Mouse (Mus musculus) WW6 (cell line): ENCODE data around the gene Znrf1.
"Not testable (repeated sequence)": the region's sequence is repeated elsewhere in the genome, so short reads cannot be mapped to it uniquely, and the experiment has no call there.

Experiments used
- DNase-seq: peaks from one replicate; pipeline ENCODE4 v3.0.0-alpha.2; 2013; ENCODE audit warnings: low read depth, low spot score

Gene Znrf1

DNA sequence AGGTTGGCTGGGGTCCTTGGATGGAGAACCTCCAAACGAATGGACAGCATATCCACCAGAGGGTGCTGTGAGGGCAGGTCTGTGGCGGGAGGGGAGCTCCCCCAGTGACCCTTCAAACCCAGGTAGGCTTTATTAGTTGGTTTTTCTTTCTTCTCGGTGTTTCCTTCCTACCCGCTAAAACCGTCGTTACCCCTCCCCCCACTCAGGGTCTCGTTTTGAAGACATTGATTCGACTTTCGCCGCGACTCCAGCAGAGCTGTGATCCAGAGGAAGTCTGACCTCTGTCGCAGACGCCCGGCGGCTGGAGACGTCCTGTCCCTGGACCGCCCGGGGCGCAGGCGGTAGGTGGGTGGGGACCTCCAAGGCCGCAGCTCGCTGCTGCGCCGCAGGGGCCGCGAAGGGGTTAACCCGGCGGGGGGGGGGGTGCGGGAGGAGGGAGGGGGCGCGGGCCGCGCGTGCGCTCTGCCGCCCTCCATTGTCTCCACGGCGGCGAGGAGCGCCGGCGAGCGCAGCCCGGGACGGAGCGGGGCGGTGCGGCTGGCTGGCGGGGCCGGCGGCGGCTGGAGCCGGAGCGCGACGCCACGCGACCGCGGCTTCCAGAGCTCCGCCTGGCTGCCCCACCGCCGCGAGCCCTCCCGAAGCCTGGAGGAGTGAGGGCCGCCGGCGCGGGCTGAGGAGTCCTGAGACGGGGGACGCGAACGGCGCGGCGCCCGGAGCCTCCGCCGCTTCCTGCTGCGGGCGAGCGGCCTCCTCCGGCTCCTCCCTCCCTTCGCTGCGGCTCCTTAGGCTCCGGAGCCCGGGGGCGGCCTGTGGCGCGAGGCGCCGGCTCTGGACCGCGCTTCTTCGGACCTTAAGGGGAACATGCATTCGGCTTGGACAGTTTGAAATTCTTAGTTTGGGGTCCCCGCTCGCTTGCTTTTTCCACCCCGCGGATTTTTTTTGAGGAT is at the start of gene Znrf1:
TSS of gene Znrf1 (plus strand) at position 67 of the 947 bp plus-strand sequence.
- DNase-seq, result peak; percentile 84

DNA sequence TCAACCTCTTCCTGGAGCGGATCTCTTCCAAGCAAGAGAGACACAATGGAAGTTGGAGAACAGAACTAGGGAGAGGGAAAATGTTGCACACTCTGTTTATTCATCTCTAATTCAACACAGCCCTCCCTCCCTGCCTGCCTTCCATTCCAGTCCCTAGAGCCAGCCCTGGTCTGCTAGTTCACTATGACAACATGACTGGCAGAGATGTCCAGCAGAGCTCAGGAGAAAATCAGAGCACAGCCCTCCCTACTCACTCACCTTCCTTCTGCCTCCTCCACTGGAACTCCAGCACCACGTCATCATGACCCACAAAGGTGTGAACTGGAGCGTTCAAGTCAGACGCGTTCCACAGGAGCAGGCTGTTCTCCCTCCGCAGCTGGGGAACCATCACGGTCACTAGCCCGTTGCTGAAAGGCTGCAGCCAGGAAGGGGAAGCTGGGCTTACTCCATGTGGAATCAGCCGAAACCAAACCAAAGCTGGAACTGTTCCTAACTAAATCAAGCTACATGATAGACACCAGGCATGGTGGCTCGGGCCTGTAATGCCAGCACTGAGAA is 45.8 kb upstream of the Znrf1 start:
- no peak for DNase-seq

- DNase-seq, result no peak
Observed at GRCm38 (mm10) chr8:111491191-111491590, 44.7 kb upstream of the Znrf1 start.

DNA sequence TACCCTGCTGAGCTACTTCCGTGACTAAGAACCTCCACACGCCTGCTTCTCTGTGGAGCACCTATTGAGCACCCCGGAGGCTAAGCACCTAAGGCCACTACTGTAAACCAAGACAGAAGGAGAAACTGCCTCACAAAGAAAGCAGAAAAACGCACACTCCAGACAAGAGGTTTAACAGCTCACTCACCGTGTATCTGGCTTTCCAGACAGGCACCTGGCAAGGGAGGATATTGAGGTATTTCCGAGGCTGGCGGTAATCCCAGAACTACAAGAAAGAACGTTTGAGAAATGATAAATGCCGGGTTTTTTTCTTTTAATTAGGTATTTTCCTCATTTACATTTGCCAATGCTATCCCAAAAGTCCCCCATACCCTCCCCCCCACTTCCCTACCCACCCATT is 43.4 kb upstream of the Znrf1 start:
- no peak for DNase-seq

- no peak for DNase-seq
Observed at GRCm38 (mm10) chr8:111493176-111493575, 42.7 kb upstream of the Znrf1 start.

GRCm38 (mm10) chr8:111496326-111496725 is 39.6 kb upstream of the Znrf1 start:
- no peak for DNase-seq

DNA sequence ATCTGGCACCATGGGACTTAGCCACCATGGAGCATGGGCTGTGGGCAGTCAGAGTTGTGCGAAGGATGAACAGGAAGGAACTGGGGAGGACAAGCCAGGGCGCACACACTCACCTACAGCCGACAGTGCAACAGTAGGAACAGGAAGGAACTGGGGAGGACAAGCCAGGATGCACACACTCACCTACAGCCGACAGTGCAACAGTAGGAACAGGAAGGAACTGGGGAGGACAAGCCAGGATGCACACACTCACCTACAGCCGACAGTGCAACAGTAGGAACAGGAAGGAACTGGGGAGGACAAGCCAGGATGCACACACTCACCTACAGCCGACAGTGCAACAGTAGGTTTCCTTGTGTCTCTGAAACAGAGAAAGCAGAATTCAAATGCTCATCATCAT is 37.6 kb upstream of the Znrf1 start:
- not testable (repeated sequence) for DNase-seq

DNA sequence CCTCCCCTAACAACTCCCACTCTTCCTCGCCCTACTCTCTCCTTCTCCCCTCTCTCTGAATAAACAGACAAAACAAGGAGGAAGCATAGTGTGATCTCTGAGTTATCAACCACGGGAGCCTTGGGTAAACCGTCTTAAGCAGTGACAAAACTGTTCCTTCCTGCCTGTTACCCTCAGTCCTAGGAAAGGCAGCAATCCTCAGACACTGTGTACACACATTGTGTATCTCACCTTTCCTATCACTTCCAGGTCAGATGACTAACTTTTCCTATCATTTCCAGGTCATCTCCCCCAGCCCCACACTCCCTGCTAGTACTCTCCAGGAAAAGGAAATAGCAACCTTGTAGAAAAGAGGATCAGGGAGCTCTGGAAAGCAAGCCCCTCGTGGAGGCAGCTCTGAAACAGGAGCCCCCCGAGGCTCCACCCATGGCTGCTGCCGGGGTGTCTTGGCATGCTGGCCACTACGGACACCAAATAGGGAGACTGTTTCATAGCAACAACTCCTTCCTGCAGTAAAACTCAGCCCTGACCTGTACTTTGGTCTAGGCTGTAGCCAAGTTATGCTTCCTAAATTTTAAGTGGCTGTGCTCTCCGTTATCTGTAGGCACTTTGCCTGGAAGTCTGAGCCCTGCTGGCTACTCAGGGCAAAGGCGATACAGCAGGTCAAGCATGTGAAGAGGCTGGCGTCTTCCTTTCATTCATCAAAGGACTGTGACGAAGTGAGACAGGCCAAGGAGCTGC is 34.0 kb upstream of the Znrf1 start:
- no peak for DNase-seq

DNA sequence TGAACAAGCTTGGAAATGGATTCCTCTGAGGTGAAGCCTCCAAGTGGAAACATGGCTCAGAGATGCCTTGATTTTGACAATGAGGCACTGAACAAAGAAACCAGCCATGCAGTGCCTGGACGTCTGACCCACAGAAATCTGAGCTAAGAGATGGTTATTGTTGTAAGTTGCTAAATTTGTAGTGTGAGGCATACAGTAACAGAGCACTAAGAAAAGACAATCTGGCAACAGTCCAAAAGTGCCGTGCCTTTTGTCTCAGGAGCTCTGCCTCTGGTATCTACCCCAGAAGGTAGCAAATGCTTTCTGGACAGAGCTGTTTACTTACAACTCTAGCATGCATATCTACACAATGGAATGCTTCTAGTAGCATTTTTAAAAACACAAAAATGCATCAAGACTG is 27.3 kb upstream of the Znrf1 start:
- no peak for DNase-seq

GRCm38 (mm10) chr8:111509278-111509677 is 26.6 kb upstream of the Znrf1 start:
- no peak for DNase-seq

DNA sequence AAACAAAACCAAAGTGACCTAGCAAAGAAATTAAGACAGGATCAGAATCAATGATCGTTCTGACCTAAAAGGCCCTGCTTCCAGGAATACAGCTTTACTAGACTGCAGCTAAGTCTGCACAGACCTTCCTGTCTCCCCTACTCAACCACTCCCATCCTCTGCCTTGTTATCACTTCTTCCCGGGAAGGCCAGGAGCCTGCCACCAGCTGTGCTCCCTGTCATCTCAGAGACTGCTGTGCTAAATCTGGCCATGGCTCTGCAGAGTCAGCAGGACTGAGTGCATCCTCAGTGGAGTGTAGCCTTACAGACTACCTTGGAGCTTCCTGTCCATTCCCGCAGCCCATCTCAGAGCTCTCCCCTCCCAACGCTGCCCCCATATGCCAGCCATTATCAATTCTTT is 25.5 kb upstream of the Znrf1 start:
- DNase-seq, result no peak

DNA sequence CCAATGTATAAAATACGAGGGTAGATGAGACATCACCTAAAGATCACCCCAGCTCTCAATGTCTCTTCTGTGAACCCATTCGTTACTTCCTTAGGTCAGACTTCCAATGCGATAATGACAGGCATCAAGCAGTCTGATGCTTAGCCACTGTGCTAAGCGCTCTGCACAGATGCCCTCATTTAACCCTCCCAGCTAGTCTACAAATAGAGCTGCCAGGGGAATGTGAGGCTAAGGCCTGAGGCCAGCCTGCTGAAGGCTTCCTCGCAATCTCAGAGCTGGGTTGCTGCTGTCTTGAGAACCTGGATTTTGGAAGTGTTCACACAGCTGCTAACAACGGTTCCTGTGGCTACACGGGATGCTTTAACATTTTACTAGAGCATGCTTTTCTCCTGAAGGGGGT is 23.0 kb upstream of the Znrf1 start:
- no peak for DNase-seq

DNA sequence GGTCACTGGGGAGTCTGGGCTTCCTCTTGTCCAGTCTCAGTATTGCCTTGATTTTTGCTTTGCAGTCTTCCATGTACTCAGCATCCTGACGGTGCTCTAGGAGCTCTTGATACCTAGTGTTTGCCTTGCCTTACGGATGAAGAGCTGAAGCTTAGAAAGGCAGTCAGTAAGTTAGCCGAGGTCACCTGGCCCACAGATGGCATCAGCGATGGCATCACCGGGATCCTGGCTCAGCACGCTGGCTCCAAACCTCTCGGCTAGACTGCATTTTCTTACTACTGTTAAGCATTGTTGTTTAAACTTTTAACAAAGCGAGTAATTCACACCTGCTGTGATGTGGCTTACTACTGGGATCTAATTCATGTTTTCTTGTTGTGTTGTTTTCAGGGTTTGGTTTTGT is 22.5 kb upstream of the Znrf1 start:
- DNase-seq, result no peak

DNA sequence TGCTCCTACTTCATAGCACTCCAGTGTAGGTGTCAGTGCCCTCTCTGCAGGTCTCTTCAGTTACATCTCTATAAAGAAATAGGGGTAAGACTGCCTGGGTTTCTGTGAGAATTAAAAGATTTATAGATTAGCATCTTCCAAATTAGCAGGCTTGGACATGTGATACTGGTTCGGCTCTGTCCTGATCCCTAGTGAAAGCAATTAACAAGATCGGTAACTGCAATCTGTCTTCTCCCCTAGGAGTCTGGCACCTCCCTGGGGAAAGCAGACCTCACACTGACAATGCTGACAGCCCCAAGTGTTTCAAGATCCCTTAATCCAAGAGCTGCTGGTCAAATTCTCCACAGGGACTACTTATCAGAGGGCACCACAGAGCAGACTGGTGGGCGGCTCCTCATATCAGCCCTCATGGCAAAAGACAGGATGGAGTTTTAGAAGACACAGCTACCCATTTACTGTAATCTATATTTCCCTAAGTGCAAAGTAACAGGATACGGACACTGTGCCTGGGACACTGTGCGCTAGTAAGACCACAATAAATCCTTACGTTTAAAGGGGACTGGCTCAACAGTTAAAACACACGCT is 19.4 kb upstream of the Znrf1 start:
- DNase-seq, result no peak

GRCm38 (mm10) chr8:111517466-111517865 is 18.4 kb upstream of the Znrf1 start:
- no peak for DNase-seq

DNA sequence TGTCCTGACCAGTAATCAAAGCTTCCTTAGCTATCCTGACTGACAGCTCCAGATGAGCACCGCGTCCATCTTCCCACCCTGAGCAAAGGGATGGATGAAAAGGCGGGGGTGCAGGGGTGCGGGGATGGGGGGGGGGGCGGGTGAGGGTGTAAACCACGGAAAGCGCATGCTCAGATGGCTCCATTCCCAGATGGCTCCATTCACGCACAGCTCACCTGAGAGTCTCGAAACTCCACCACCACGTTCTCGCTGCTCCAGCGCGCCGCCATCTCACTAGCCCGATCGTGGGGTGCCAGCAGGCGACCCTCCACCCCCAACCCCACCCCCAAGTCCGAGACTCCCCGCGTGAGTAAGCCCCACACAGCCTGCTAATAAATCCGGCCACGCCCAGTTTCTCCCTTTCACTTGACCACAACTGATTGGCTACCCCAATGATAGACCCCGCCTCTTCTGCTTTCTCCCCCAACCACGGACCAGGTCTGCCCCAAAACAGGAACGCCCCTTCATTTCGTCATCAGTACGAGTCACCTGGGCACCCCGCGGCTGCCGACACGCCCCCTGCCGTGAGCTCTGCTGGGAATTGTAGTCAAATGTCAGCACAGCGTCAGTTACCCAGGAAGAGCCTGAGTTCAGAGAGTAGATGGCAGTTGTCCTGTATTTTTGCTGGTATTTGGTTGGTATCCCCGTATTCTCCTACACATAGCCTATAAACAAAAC is 14.0 kb upstream of the Znrf1 start, which contains the start of gene Wdr59:
TSS of gene Wdr59 (minus strand) at position 380 of the 717 bp plus-strand sequence.
- DNase-seq, result peak; percentile 98

DNA sequence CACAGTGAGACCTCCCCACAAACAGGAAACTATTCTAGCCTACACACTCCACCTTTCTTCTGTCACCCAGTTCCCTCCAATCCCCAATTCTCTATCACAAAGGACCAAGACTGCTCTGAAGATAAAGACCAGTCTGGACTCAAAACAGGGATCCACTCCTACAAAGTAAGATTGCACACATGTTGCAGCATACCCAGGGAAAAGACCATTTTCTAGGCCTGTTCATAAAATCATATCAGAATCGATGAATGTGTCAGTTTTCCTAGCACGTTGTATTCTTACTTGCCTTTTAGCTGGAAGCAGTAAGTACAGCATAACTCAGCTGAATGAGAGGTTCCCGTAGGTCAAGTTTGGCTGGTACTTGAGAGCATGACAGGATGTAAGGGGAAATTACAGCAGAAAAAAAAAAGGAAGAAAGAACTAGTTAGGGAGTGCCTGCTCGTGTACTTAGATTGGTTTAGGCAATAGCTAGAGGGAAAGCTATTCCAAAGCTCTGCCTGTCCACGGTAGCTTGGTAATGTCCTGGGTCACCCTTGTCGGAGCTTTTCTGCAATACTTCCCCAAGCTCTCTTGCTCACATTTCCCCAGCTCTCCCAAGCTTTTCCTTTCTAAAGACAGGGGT is 9.4 kb upstream of the Znrf1 start:
- no peak for DNase-seq

DNA sequence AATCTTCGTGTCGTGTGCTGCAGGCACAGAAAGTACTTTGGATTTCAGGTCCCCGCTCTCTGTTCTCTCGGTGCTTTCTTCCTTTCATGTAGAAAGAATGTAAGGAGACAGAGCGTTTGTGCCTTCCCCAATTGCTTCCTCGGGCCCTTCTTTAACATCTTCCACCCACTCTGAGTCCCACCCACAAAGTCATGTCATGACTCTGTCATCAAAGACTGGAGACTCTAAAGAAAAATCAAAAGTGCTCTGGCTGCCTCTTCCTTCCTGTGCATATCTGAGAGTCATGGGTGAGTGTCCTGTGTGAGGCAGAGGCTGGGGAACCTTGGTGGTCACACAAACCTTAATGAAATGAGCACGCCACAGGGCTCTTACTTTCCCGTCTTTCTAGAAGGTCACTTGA is 8.7 kb upstream of the Znrf1 start:
- no peak for DNase-seq

DNA sequence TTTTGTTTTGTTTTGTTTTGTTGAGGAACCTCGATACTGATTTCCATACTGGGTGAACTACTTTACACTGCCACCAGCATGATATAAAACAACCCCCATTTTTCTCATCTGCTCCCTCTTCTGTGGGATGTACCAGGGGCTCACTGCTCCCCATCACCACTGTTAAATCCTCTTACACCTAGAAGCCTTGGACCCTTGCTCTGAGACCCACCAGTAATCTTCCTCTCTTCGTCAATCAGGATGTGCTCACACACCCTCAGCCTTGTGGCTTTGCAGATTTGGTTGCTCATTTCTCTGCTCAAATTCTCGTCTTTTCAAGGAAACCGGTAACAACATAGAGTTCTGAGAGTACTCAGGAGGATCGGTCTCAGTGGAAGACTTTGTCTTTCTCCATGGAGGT is 7.8 kb upstream of the Znrf1 start:
- DNase-seq, result no peak

DNA sequence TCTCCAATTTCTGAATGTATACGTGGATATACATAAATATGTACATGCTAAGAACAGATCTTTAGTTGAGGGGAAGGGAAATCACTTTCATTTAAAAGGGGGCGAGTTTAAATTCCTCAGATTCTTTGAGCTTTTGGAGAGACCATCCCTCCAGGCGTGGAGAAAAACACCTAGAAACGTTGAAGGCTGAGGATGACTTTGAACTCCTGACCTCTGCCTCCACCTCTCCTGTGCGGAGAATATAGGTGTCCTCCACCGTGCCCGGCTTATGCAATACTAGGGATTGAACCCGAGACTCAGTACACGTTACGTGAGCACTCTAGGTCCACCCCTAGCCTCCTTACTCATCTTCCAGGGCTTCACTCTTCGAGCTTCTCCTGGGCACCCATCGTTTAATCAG is 4.7 kb upstream of the Znrf1 start:
- no peak for DNase-seq

DNA sequence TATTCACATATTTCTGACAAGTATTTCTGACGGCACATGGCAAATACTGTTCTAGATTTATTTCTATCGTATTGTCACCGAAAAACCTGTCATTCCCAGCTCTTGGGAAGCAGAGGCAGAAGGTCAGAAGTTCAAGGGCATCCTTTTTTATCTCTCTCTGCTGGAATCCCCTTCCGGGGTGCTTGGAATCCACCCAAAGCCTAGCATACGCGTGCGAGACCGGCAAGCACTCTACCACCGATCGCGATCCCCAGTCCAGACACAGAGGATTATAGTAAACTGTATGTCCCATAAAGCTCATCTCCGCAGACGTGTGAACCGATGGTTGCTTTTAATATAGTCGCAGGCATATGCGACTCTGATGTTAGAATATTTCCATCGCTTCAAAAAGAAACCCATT is 4.3 kb upstream of the Znrf1 start:
- no peak for DNase-seq
